ENCODE assay signal across 8 mouse cellular contexts in genomic region chr10:18430973-18431372, GRCm38 (mm10).
A peak's percentile ranks its signal among the peaks of the same experiment; 100 is the strongest.
DNase-seq lines count a peak whose midpoint lies in the region; ATAC-seq and TF ChIP-seq lines count a peak whose summit lies in the region.

No protein-coding gene starts in this region.

- peak overlapping the region; percentile 56 for H3K9ac ChIP-seq in forebrain, embryonic 16.5 days (replicated peaks; ENCODE audit: low read depth, low read length)
- peak overlapping the region; percentile 40 for H3K9ac ChIP-seq in neural tube, embryonic 15.5 days (replicated peaks)

- H3K27me3 ChIP-seq in forebrain, embryonic 16.5 days (replicated peaks; ENCODE audit: control insufficient read depth, insufficient read depth, low read length), result no peaks in the 10 kb centered on the region
- no peaks in the 10 kb centered on the region for H3K27me3 ChIP-seq in neural tube, embryonic 15.5 days (replicated peaks)

- H3K27ac ChIP-seq in forebrain, embryonic 16.5 days (ENCODE audit: low read length), result peak overlapping the region; percentile 54; the same call in 1 of the 2 replicates
- peak overlapping the region; percentile 81 for H3K27ac ChIP-seq in layer of hippocampus, adult 2 months
- peak overlapping the region; percentile 63 for H3K27ac ChIP-seq in neural tube, embryonic 15.5 days (replicated peaks)

- peaks cover 3% of the 10 kb centered on the region; the same call in 1 of the 2 replicates for H3K9me3 ChIP-seq in forebrain, embryonic 16.5 days (ENCODE audit: control insufficient read depth, low read length)
- H3K9me3 ChIP-seq in neural tube, embryonic 15.5 days (replicated peaks), result no peaks in the 10 kb centered on the region

- peak overlapping the region; percentile 36 for H3K4me3 ChIP-seq in forebrain, embryonic 16.5 days (replicated peaks; ENCODE audit: low read length)
- H3K4me3 ChIP-seq in layer of hippocampus, adult 2 months, result peak overlapping the region; percentile 57
- peak overlapping the region; percentile 61 for H3K4me3 ChIP-seq in lung, adult 2 months (replicated peaks; ENCODE audit: extremely low read depth, low read depth, low read length)
- peak overlapping the region; percentile 39 for H3K4me3 ChIP-seq in neural tube, embryonic 15.5 days (replicated peaks)

- peak; percentile 32 for DNase-seq in CD4-positive, CD25-positive, alpha-beta regulatory T cell, adult 2 months (ENCODE audit: low read depth, low spot score)
- DNase-seq in cerebellum, adult 18-20 months, result peak; percentile 51 to 52
- DNase-seq in heart, postnatal 36 days, result peak; percentile 85 to 87
- DNase-seq in layer of hippocampus, adult 2 months (ENCODE audit: low spot score in 2 of 2), result peak; percentile 33 to 49
- DNase-seq in lung, adult 2 months, result peak; percentile 61
- DNase-seq in thymus, postnatal 36 days, result peak; percentile 48 to 51

- H3K4me2 ChIP-seq in forebrain, embryonic 16.5 days (ENCODE audit: low read length), result peak overlapping the region; percentile 59
- H3K4me2 ChIP-seq in neural tube, embryonic 15.5 days, result peak overlapping the region; percentile 58

- 0 out of 2 replicates have a peak, but pooled peaks have one; percentile 16 for TF ChIP-seq CTCF in layer of hippocampus, adult 2 months (conservative IDR thresholded peaks at IDR 0.05)
- no peak for TF ChIP-seq CTCF in lung, adult 2 months (IDR thresholded peaks at IDR 0.05; ENCODE audit: insufficient read depth, low read length)

- H3K4me1 ChIP-seq in forebrain, embryonic 16.5 days (replicated peaks; ENCODE audit: control insufficient read depth, insufficient read depth, low read length), result peaks cover 11% of the 10 kb centered on the region
- peaks cover 10% of the 10 kb centered on the region for H3K4me1 ChIP-seq in lung, adult 2 months (ENCODE audit: control insufficient read depth, insufficient read depth, low read length)
- peaks cover 16% of the 10 kb centered on the region for H3K4me1 ChIP-seq in neural tube, embryonic 15.5 days

- intact Hi-C loops in heart, postnatal 36 days (cut with DNase I), result loop anchor here (2.0 kb wide), 2 partner anchors 22 to 24 kb away; no protein-coding TSS in a partner anchor

- 1% methylated on average over 18 of the region's 18 CpGs for WGBS in forebrain, embryonic 16.5 days
- WGBS in lung, adult 2 months, result 2% methylated on average over 18 of the region's 18 CpGs
- 2% methylated on average over 18 of the region's 18 CpGs for WGBS in neural tube, embryonic 15.5 days

- peak; percentile 79 for ATAC-seq in forebrain, embryonic 16.5 days
- peak; percentile 81 for ATAC-seq in neural tube, embryonic 15.5 days (ENCODE audit: low FRiP score)

- no peak; the same call in 1 of the 2 replicates for TF ChIP-seq POLR2A in lung, adult 2 months (IDR thresholded peaks at IDR 0.05; ENCODE audit: borderline replicate concordance, extremely low read depth, low read depth, low read length)

- H3K36me3 ChIP-seq in forebrain, embryonic 16.5 days (ENCODE audit: control insufficient read depth, insufficient read depth), result 0 out of 2 replicates have a peak, but pooled peaks cover 3% of the 10 kb centered on the region
- H3K36me3 ChIP-seq in neural tube, embryonic 15.5 days, result no peaks in the 10 kb centered on the region

Comparison
In these comparisons a context has a peak if more than half of its experiments do, and no peak if none do; other contexts are left out.
1. Peak in every context shown above with its lines: DNase-seq, ATAC-seq, H3K4me3 ChIP-seq and H3K27ac ChIP-seq.
2. DNase-seq: peak in every context shown above with its lines; median percentile 86 in heart, postnatal 36 days; 61 in lung, adult 2 months; 52 in cerebellum, adult 18-20 months; 50 in thymus, postnatal 36 days; 41 in layer of hippocampus, adult 2 months; 32 in CD4-positive, CD25-positive, alpha-beta regulatory T cell, adult 2 months.